Mouse (Mus musculus): Measurements from ENCODE around the gene Tnp1. TPM values are rescaled to one million over a fixed set of nuclear protein-coding genes. Genes with fewer than 3 reads are reported as not detected.

Gene Tnp1
- polyA plus RNA-seq, 1 experiment from 2014 or later = not detected

GRCm38 (mm10) chr1:72969113-72969812, 46.4 kb downstream of the Tnp1 start:
- H3K9me3 ChIP-seq (replicated peaks) = no peaks in the 10 kb centered on the region
- no peak overlapping the region for H3K4me3 ChIP-seq (replicated peaks)
- 0 out of 2 replicates have a peak, but pooled peaks cover 8% of the 10 kb centered on the region for H3K27me3 ChIP-seq
- H3K36me3 ChIP-seq (replicated peaks) = no peaks in the 10 kb centered on the region
- 28% methylated on average over 10 of the region's 10 CpGs for WGBS (ENCODE audit: insufficient replicate concordance)
- H3K9ac ChIP-seq = no peak overlapping the region
- no peak for ATAC-seq (ENCODE audit: insufficient read depth)
- H3K4me1 ChIP-seq (replicated peaks) = no peaks in the 10 kb centered on the region
- no peak overlapping the region for H3K4me2 ChIP-seq
- no peak overlapping the region for H3K27ac ChIP-seq (replicated peaks)

DNA sequence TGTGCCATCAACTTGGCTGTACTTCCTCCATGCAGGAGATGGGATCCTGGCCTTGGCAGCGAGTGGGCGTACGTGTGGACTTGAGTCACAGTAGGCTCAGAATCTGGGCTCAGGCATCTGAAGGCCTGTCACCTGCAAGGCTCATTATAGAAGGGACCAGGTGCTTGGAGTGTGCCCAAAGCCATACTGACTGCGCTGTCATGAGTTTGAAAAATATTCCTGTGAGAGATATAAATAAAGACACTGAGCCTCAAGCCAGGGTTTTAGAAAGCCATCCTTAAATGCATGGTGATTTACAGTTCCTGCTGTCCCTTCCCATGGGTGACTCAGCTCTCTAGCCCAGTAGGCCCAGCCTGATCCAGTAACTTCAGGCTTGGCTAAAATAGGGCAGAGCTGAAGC, 49.3 kb downstream of the Tnp1 start:
- no peaks in the 10 kb centered on the region for H3K27me3 ChIP-seq
- ATAC-seq (ENCODE audit: insufficient read depth) = no peak
- no peaks in the 10 kb centered on the region for H3K36me3 ChIP-seq (replicated peaks)
- H3K27ac ChIP-seq (replicated peaks) = no peak overlapping the region
- no peak overlapping the region for H3K4me3 ChIP-seq (replicated peaks)
- 65% methylated on average over 4 of the region's 4 CpGs for WGBS (ENCODE audit: insufficient replicate concordance)
- H3K4me1 ChIP-seq (replicated peaks) = no peaks in the 10 kb centered on the region
- no peaks in the 10 kb centered on the region for H3K9me3 ChIP-seq (replicated peaks)
- H3K9ac ChIP-seq = no peak overlapping the region
- H3K4me2 ChIP-seq = no peak overlapping the region

Other genes with a start within 250 kb of the Tnp1 start
- 8.7 and 16.4 TPM in 2 replicates for gene Igfbp2, start 191.4 kb downstream of the Tnp1 start, polyA plus RNA-seq (2015; fragmentation: Nextera tagmentation; extraction: Ambion mirVana)
- gene Igfbp5, start 141.0 kb downstream of the Tnp1 start, polyA plus RNA-seq (2015; fragmentation: Nextera tagmentation; extraction: Ambion mirVana) = 2.0 and 2.2 TPM in 2 replicates

Measured in liver, embryonic 15.5 days (tissue).